7 mouse cellular contexts compared by ENCODE assay signal in genomic region chr4:33018361-33018999, GRCm38 (mm10). TPM values are rescaled to one million over a fixed set of nuclear protein-coding genes. Genes with fewer than 3 reads are reported as not detected.
DNase-seq lines count a peak whose midpoint lies in the region; ATAC-seq and TF ChIP-seq lines count a peak whose summit lies in the region.

No protein-coding gene starts in this region.

- H3K9me3 ChIP-seq in embryonic facial prominence, embryonic 10.5 days: no peaks in the 10 kb centered on the region
- H3K9me3 ChIP-seq in limb, embryonic 11.5 days (ENCODE audit: control insufficient read depth, low read length): no peaks in the 10 kb centered on the region
- no peaks in the 10 kb centered on the region for H3K9me3 ChIP-seq in midbrain, embryonic 16.5 days (replicated peaks; ENCODE audit: control insufficient read depth, low read length, poor library complexity, severe bottlenecking)

- TF ChIP-seq CTCF in spleen, adult 2 months (IDR thresholded peaks at IDR 0.05; ENCODE audit: extremely low read depth, insufficient read depth, insufficient read length, insufficient replicate concordance): peak; percentile 91; the same call in 1 of the 2 replicates

- 58% methylated on average over 9 of the region's 9 CpGs for WGBS in embryonic facial prominence, embryonic 10.5 days
- 52% methylated on average over 9 of the region's 9 CpGs for WGBS in limb, embryonic 11.5 days
- WGBS in midbrain, embryonic 16.5 days: 56% methylated on average over 9 of the region's 9 CpGs
- WGBS in spleen, adult 2 months: 34% methylated on average over 9 of the region's 9 CpGs

- no peak for ATAC-seq in limb, embryonic 11.5 days (ENCODE audit: insufficient number of reproducible peaks, low FRiP score, low TSS enrichment, low read depth)
- peak; percentile 90 for ATAC-seq in midbrain, embryonic 16.5 days

- peak; percentile 91 for DNase-seq in adrenal gland, postnatal 14 days
- peak; percentile 89 for DNase-seq in embryonic facial prominence, embryonic 10.5 days (ENCODE audit: low spot score)
- peak; percentile 82 to 94 for DNase-seq in heart, adult 18-20 months
- DNase-seq in kidney, adult 8-10 months: peak; percentile 80 to 92
- DNase-seq in limb, embryonic 11.5 days (ENCODE audit: low spot score): peak; percentile 94
- DNase-seq in spleen, adult 2 months (ENCODE audit: low read depth in 1 of 2, low spot score in 2 of 2): peak; percentile 60 to 81

- H3K9ac ChIP-seq in limb, embryonic 11.5 days (ENCODE audit: low read length): no peak overlapping the region
- no peak overlapping the region for H3K9ac ChIP-seq in midbrain, embryonic 16.5 days (ENCODE audit: low read depth, low read length)

- no peak overlapping the region for H3K4me3 ChIP-seq in embryonic facial prominence, embryonic 10.5 days
- no peak overlapping the region for H3K4me3 ChIP-seq in limb, embryonic 11.5 days (ENCODE audit: low read depth, low read length)
- H3K4me3 ChIP-seq in midbrain, embryonic 16.5 days (ENCODE audit: low read depth, low read length): no peak overlapping the region
- H3K4me3 ChIP-seq in spleen, adult 2 months (ENCODE audit: extremely low read depth, insufficient read depth, insufficient read length): no peak overlapping the region

- no peak overlapping the region for H3K4me2 ChIP-seq in limb, embryonic 11.5 days (ENCODE audit: low read depth, severe bottlenecking)
- H3K4me2 ChIP-seq in midbrain, embryonic 16.5 days (ENCODE audit: low read length): no peak overlapping the region

- no peak for TF ChIP-seq POLR2A in spleen, adult 2 months (IDR thresholded peaks at IDR 0.05; ENCODE audit: low read depth, low read length)

- H3K4me1 ChIP-seq in embryonic facial prominence, embryonic 10.5 days: no peaks in the 10 kb centered on the region
- H3K4me1 ChIP-seq in limb, embryonic 11.5 days (ENCODE audit: control insufficient read depth, insufficient read depth, low read length): no peaks in the 10 kb centered on the region
- H3K4me1 ChIP-seq in midbrain, embryonic 16.5 days (ENCODE audit: control insufficient read depth, insufficient read depth, low read length): no peaks in the 10 kb centered on the region
- no peaks in the 10 kb centered on the region for H3K4me1 ChIP-seq in spleen, adult 2 months (ENCODE audit: control insufficient read depth, insufficient read depth, insufficient read length)

- H3K36me3 ChIP-seq in embryonic facial prominence, embryonic 10.5 days (replicated peaks): peaks cover 43% of the 10 kb centered on the region
- H3K36me3 ChIP-seq in limb, embryonic 11.5 days (ENCODE audit: control insufficient read depth, insufficient read depth, low read length): no peaks in the 10 kb centered on the region; the same call in 1 of the 2 replicates
- H3K36me3 ChIP-seq in midbrain, embryonic 16.5 days (ENCODE audit: control insufficient read depth, insufficient read depth, low read length): peaks cover 9% of the 10 kb centered on the region
- H3K36me3 ChIP-seq in spleen, adult 2 months (ENCODE audit: control insufficient read depth, insufficient read depth, low read length): no peaks in the 10 kb centered on the region

- H3K27me3 ChIP-seq in embryonic facial prominence, embryonic 10.5 days (replicated peaks; ENCODE audit: low read depth, poor library complexity, severe bottlenecking): no peaks in the 10 kb centered on the region
- no peaks in the 10 kb centered on the region for H3K27me3 ChIP-seq in limb, embryonic 11.5 days (ENCODE audit: control insufficient read depth, insufficient read depth, low read length)
- H3K27me3 ChIP-seq in midbrain, embryonic 16.5 days (ENCODE audit: control insufficient read depth, insufficient read depth, low read depth, low read length): no peaks in the 10 kb centered on the region
- H3K27me3 ChIP-seq in spleen, adult 2 months (ENCODE audit: control insufficient read depth, insufficient read depth, low read length): no peaks in the 10 kb centered on the region

- no peak overlapping the region for H3K27ac ChIP-seq in embryonic facial prominence, embryonic 10.5 days (replicated peaks)
- no peak overlapping the region for H3K27ac ChIP-seq in limb, embryonic 11.5 days (replicated peaks; ENCODE audit: low read depth, low read length)
- no peak overlapping the region for H3K27ac ChIP-seq in midbrain, embryonic 16.5 days (ENCODE audit: low read length)
- H3K27ac ChIP-seq in spleen, adult 2 months (ENCODE audit: insufficient read depth, low read length): no peak overlapping the region

RNA-seq across cellular contexts. Expression of gene Ube2j1, which starts 12.7 kb away (rescaled TPM):
- total RNA-seq in adrenal gland, postnatal 14 days (2021): 80.8 and 82.9 TPM in 2 replicates
- polyA plus RNA-seq in embryonic facial prominence, embryonic 10.5 days (2016; fragmentation: Nextera tagmentation; extraction: Ambion mirVana): 37.8 and 38.7 TPM in 2 replicates
- 10 to 100 TPM; 38.7 to 43.1 TPM for total RNA-seq in heart, adult 18-20 months (2021)
- 40.9 and 42.2 TPM in 2 replicates for polyA plus RNA-seq in limb, embryonic 11.5 days (2014; fragmentation: Nextera tagmentation; extraction: Ambion mirVana)
- polyA plus RNA-seq in midbrain, embryonic 16.5 days (2015; fragmentation: Nextera tagmentation; extraction: Ambion mirVana): 63.2 and 66.4 TPM in 2 replicates
- 15.0 and 16.3 TPM in 2 replicates for polyA plus RNA-seq in spleen, adult 2 months (2012; rRNA removed)

RNA-seq across cellular contexts. Expression of gene Rragd, which starts 35.6 kb away (rescaled TPM):
- 5.7 and 8.7 TPM in 2 replicates for total RNA-seq in adrenal gland, postnatal 14 days (2021)
- polyA plus RNA-seq in embryonic facial prominence, embryonic 10.5 days (2016; fragmentation: Nextera tagmentation; extraction: Ambion mirVana): 22.5 and 22.9 TPM in 2 replicates
- total RNA-seq in heart, adult 18-20 months (2021): 100 to 1,000 TPM in 1 of 2 experiments, 10 to 100 TPM in 1; 95.4 to 110 TPM
- 25.8 and 26.1 TPM in 2 replicates for polyA plus RNA-seq in limb, embryonic 11.5 days (2014; fragmentation: Nextera tagmentation; extraction: Ambion mirVana)
- 38.3 and 39.4 TPM in 2 replicates for polyA plus RNA-seq in midbrain, embryonic 16.5 days (2015; fragmentation: Nextera tagmentation; extraction: Ambion mirVana)
- 1.0 and 1.3 TPM in 2 replicates for polyA plus RNA-seq in spleen, adult 2 months (2012; rRNA removed)

RNA-seq across cellular contexts. Expression of gene Gabrr2, which starts 44.3 kb away (rescaled TPM):
- 0.41 and 0.60 TPM in 2 replicates for total RNA-seq in adrenal gland, postnatal 14 days (2021)
- polyA plus RNA-seq in embryonic facial prominence, embryonic 10.5 days (2016; fragmentation: Nextera tagmentation; extraction: Ambion mirVana): 0.21 TPM in 1 of 2 replicates, not detected in the other
- total RNA-seq in heart, adult 18-20 months (2021): 1 to 10 TPM; 1.5 to 1.6 TPM
- 0.23 and 0.27 TPM in 2 replicates for polyA plus RNA-seq in limb, embryonic 11.5 days (2014; fragmentation: Nextera tagmentation; extraction: Ambion mirVana)
- polyA plus RNA-seq in midbrain, embryonic 16.5 days (2015; fragmentation: Nextera tagmentation; extraction: Ambion mirVana): 0.34 and 0.80 TPM in 2 replicates
- polyA plus RNA-seq in spleen, adult 2 months (2012; rRNA removed): 3.2 and 4.2 TPM in 2 replicates

Comparison
In these comparisons a context has a peak if more than half of its experiments do, and no peak if none do; other contexts are left out.
1. RNA of gene Rragd, which starts 35.6 kb away (polyA plus RNA-seq): 38.3 to 39.4 TPM in midbrain, embryonic 16.5 days, 25.8 to 26.1 TPM in limb, embryonic 11.5 days and 22.5 to 22.9 TPM in embryonic facial prominence, embryonic 10.5 days; 1.0 to 1.3 TPM in spleen, adult 2 months; every median in the first group is over 10 times any median in the second.
2. Peak in every context shown above with its lines, with median percentiles within 50 percentile points of each other: DNase-seq.